Mouse (Mus musculus) olfactory bulb, adult 2 months (tissue): ENCODE results near the gene Ciita. TPM values are rescaled to one million over a fixed set of nuclear protein-coding genes. Genes with fewer than 3 reads are reported as not detected.

Experiments
- H3K27ac ChIP-seq: fragments of 200-500 bp; 2 replicates; pipeline ENCODE4 v1.5.1; 2012; ENCODE audit warnings: low read depth, low read length; ENCODE audit not compliant: insufficient read depth
- H3K4me1 ChIP-seq: fragments of 200-500 bp; 2 replicates; pipeline ENCODE4 v1.6.1; 2012; ENCODE audit warnings: low read length; ENCODE audit not compliant: control insufficient read depth, insufficient read depth
- H3K4me3 ChIP-seq: fragments of 200-500 bp; 2 replicates; pipeline ENCODE4 v1.5.1; 2012; ENCODE audit warnings: mild to moderate bottlenecking, low read depth, low read length, moderate library complexity; ENCODE audit not compliant: insufficient read depth
- CTCF ChIP-seq: fragments of 200-500 bp; IDR thresholded peaks from 2 replicates; pipeline ENCODE4 v1.5.1; 2012; ENCODE audit warnings: low read depth, mild to moderate bottlenecking, low read length, moderate library complexity; ENCODE audit not compliant: insufficient read depth
- POLR2A ChIP-seq: fragments of 200-500 bp; IDR thresholded peaks from 2 replicates; pipeline ENCODE4 v1.6.1; 2012; ENCODE audit warnings: mild to moderate bottlenecking, low read depth, low read length, moderate library complexity; ENCODE audit not compliant: insufficient read depth
- WGBS: fragments of 180-500 bp; shearing (Covaris S2); methylation state at CpG from one replicate; pipeline ENCODE4 v1.1.7; 2018; 5-methylcytosine and 5-hydroxymethylcytosine counted together
- polyA plus RNA-seq: library from polyadenylated mRNA; stranded (reverse); fragments of >200 nt; gene quantifications from 2 replicates; pipeline ENCODE4 v1.2.4, GENCODE M21; 2012; ENCODE audit warnings: low replicate concordance; ENCODE audit not compliant: missing spikeins, insufficient read depth, insufficient read length

Gene Ciita
- polyA plus RNA-seq: not detected in 2 replicates

DNA sequence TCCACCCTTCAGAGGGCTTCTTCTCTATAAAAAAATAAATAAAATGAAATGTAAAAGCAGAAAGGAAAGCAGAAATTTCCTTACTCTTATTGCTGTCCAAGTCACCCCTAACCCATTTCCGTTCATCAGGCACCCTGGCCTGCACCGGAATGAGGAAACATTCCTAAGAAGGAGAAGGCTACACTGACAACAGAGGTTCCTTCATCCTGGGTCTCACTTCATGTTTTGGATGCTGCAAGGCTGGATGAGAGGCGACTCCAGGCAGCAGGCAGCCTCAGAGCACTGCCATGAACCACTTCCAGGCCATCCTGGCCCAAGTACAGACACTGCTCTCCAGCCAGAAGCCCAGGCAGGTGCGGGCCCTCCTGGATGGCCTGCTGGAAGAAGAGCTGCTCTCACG, at the start of gene Ciita:
Gene Ciita (plus strand): TSS at position 203 of the 400 bp plus-strand sequence.
- Histone ChIP-seq H3K4me1 (no peaks in the 10 kb centered on the region), H3K4me3 (no peak within 1 kb of the TSS), H3K27ac (no peak within 1 kb of the TSS)
- TF ChIP-seq POLR2A (no peak), CTCF (no peak)
- 88% methylated on average over 5 of the region's 5 CpGs for whole genome bisulfite sequencing

DNA sequence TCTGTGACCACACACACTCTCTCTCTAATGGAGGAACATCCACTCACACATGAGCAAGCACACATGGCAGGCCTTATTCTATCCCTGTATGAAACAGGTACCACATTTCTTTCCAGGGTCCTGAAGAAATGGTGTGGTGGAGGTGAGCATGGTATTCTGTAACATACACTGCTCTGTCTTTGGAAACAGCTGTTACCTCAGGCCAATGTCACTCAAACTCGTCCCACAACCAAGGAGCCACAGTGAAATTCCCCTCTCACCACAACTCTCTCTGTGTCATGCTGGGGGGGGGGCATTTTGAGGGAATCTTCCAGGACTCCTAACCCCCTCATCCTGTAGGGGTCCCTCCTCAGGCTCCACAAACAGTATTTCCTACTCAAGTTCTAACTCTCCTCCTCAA, 47.9 kb upstream of the Ciita start:
- no peak overlapping the region for H3K27ac ChIP-seq
- H3K4me1 ChIP-seq: no peaks in the 10 kb centered on the region
- H3K4me3 ChIP-seq: no peak overlapping the region
- no peak for TF ChIP-seq CTCF
- TF ChIP-seq POLR2A: no peak
- 88% methylated on average over 1 of the region's 1 CpGs for WGBS

DNA sequence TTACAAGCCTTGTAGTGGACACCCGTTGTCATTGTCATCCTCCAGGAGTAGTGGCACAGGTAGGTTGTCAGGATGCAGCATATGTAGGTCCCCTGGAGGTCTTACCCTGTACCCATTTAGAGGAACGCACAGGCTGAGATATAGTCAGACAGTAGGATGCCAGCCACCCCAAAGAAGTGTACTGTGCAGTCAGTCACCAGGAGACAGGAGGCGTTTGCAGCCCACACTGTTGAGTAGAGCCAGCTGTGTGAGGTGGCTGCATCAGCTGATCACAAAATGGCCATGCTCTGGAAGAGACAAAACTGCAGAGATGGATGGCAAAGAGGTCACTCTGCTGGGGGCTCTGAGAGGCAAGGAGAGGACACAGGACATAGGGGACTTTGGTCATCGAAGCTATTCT, 47.5 kb upstream of the Ciita start:
- no peak overlapping the region for H3K27ac ChIP-seq
- TF ChIP-seq CTCF (no peak), POLR2A (no peak)
- 86% methylated on average over 4 of the region's 4 CpGs for WGBS
- no peaks in the 10 kb centered on the region for H3K4me1 ChIP-seq
- no peak overlapping the region for H3K4me3 ChIP-seq

DNA sequence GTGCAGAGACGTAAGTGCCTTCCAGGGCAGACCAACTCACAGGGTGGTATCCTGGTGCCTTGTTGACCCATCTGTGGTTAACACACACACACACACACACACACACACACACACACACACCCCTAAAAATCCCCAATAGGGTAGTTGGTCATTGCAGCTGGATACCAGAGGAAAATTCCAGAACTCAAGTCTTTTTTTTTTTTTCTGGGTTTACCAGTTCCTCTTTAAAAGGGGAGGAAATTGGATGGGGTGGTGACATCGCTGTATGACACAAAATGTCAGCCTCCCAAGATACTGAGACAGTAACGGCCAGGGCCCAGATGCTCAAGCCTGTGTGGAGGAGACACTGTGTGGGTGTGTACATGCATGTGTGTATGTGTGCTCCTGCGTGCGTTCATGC, 46.5 kb upstream of the Ciita start:
- no peak overlapping the region for H3K27ac ChIP-seq
- 88% methylated on average over 5 of the region's 5 CpGs for WGBS
- no peak overlapping the region for H3K4me3 ChIP-seq
- no peaks in the 10 kb centered on the region for H3K4me1 ChIP-seq
- no peak for TF ChIP-seq CTCF
- TF ChIP-seq POLR2A: no peak

DNA sequence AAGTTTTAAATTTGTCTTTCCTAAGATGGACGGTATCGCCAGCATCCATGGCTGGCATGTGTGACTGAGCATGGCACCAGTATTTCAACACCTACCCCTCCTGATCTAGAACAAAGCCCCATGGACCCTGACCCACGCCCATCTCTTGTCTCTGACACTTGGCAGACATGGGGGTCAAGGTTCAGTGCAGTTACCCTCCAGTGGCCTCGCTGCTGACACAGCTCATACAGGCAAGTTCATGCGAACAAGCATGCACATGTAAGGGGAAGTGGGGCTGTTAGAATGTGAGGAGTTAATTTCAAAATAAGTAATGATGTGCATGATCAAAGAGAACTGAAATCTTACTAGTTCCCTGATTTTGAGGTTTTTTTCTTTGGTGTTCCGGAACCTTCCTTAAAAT, 43.7 kb upstream of the Ciita start:
- WGBS: 91% methylated on average over 6 of the region's 6 CpGs

DNA sequence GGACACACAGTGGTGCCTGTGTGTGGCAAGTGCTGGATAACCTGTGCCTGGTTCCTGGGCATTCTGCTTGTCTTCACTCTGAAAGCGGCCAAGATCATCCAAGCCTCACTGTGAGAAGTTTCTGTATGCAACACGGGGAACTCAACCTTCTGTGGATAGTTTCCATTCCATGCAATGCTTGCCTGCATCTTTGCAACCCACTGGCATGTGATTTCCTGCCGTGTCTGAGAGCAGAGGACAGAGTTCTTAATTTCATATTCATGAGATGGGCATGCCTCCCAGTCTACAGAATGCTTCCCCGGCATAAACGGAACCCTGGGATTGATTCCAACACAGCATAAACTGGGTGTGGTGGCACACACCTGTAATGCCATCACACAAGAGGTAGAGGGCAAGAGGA, 41.8 kb upstream of the Ciita start:
- Histone ChIP-seq H3K4me3 (no peak overlapping the region), H3K4me1 (no peaks in the 10 kb centered on the region), H3K27ac (no peak overlapping the region)
- TF ChIP-seq CTCF (no peak), POLR2A (no peak)
- WGBS: 57% methylated on average over 5 of the region's 5 CpGs

More for the DNA sequence above, 43.7 kb upstream of the Ciita start:
- H3K4me3 ChIP-seq: no peak overlapping the region
- no peak overlapping the region for H3K27ac ChIP-seq
- H3K4me1 ChIP-seq: no peaks in the 10 kb centered on the region
- TF ChIP-seq CTCF (no peak), POLR2A (no peak)

DNA sequence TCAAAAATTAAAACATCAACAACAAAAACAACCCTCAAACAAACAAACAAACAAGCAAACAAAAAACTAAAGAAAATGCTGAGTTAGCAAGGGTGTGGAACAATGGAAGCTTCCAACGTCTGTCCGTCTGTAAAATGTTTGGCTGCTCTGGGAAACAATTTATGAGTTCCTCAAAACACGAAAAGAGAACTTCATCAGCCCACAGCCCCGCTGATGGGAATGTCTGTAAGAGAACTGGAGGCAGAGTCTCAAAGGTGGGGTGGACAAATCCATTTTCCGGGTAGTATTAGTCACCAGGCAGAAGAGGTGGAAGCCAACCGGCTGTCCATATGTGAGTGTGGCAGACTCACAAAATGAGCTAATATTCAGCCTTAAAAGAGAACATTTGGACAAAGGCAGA, 38.5 kb upstream of the Ciita start:
- H3K4me3 ChIP-seq: no peak overlapping the region
- H3K4me1 ChIP-seq: peaks cover 6% of the 10 kb centered on the region; the same call in 1 of the 2 replicates
- H3K27ac ChIP-seq: no peak overlapping the region
- TF ChIP-seq CTCF (no peak), POLR2A (no peak)
- WGBS: 86% methylated on average over 6 of the region's 6 CpGs

DNA sequence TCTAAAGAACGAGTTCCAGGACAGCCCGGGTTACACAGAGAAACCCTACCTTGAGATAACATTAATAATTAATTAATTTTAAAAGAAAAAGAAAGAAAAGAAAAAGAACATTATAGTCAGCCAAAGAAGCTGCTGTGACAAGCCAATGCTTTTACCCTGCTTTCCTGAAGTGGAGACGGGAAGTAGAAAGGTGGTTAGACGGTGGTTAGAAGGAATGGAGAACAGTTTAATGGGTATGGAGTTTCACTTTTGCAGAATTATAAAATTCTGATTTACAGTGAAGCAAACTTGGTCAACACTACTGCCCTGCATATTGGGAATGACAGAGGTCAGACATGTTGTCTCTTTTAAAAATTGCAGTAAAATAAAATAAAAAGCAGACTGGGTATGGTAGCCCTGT, 38.1 kb upstream of the Ciita start:
- TF ChIP-seq CTCF (no peak), POLR2A (no peak)
- Histone ChIP-seq H3K27ac (no peak overlapping the region), H3K4me3 (no peak overlapping the region), H3K4me1 (peaks cover 7% of the 10 kb centered on the region; the same call in 1 of the 2 replicates)
- 93% methylated on average over 4 of the region's 4 CpGs for WGBS

DNA sequence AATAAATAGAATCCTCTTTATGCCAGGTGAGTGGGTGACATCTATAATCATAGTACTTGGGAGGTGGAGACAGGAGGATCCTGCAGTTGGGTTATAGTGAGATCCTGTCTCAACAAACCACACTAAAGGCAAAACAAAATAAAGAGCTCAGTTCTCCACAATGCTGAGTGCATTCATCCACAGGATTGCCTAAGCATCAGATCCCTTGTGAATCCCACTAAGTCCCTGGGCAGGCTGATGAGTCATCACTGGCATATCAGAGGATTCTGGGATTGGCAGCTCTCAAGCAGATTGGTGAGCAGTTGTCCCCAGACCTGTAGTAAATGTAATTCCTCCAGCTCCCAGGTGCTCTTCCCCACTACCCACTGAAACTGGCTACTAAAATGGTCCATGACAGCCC, 36.1 kb upstream of the Ciita start:
- TF ChIP-seq CTCF (no peak), POLR2A (no peak)
- Histone ChIP-seq H3K4me1 (peaks cover 12% of the 10 kb centered on the region), H3K4me3 (no peak overlapping the region), H3K27ac (no peak overlapping the region)
